Mouse (Mus musculus) heart, embryonic 16.5 days (tissue): Measurements from ENCODE around the gene Fancf. TPM values are rescaled to one million over a fixed set of nuclear protein-coding genes. Genes with fewer than 3 reads are reported as not detected.

Source experiments
- ATAC-seq: fragments of 200-750 bp; cut with Nextera tagmentation; replicated peaks from 2 replicates; pipeline ENCODE4 v1.8.0; 2017; ENCODE audit warnings: moderate number of reproducible peaks; ENCODE audit not compliant: insufficient read depth, low FRiP score; ENCODE audit errors: extremely low read depth
- H3K27ac ChIP-seq: fragments of 300-500 bp; sonication (generic); 2 replicates; pipeline ENCODE4 v1.5.1; 2014; ENCODE audit warnings: mild to moderate bottlenecking, low read length, control low read depth, moderate library complexity
- H3K27me3 ChIP-seq: fragments of 300-500 bp; sonication (generic); 2 replicates; pipeline ENCODE4 v1.6.1; 2014; ENCODE audit warnings: low read length, mixed read lengths; ENCODE audit not compliant: control insufficient read depth, insufficient read depth
- H3K36me3 ChIP-seq: fragments of 300-500 bp; sonication (generic); 2 replicates; pipeline ENCODE4 v1.6.1; 2014; ENCODE audit not compliant: control insufficient read depth, insufficient read depth
- H3K4me1 ChIP-seq: fragments of 300-500 bp; sonication (generic); 2 replicates; pipeline ENCODE4 v1.6.1; 2014; ENCODE audit warnings: low read length, mixed read lengths; ENCODE audit not compliant: control insufficient read depth, insufficient read depth
- H3K4me2 ChIP-seq: fragments of 300-500 bp; sonication (generic); 2 replicates; pipeline ENCODE4 v1.6.1; 2014; ENCODE audit warnings: low read depth, mild to moderate bottlenecking, control low read depth, low read length
- H3K4me3 ChIP-seq: fragments of 300-500 bp; sonication (generic); 2 replicates; pipeline ENCODE4 v1.5.1; 2014; ENCODE audit warnings: mild to moderate bottlenecking, control low read depth, low read length
- H3K9ac ChIP-seq: fragments of 300-500 bp; sonication (generic); 2 replicates; pipeline ENCODE4 v1.6.1; 2014; ENCODE audit warnings: low read length, control low read depth
- H3K9me3 ChIP-seq: fragments of 300-500 bp; sonication (generic); replicated peaks from 2 replicates; pipeline ENCODE4 v1.6.1; 2016; ENCODE audit warnings: low read length; ENCODE audit not compliant: control insufficient read depth
- WGBS: fragments of 180-500 bp; shearing (Covaris S2); extraction: QIAGEN DNeasy Blood & Tissue Kit; methylation state at CpG from one replicate; pipeline ENCODE4 v1.1.7; 2014; 5-methylcytosine and 5-hydroxymethylcytosine counted together
- polyA plus RNA-seq: library from polyadenylated mRNA; unstranded; fragments of >200 nt; fragmentation: Nextera tagmentation; extraction: Ambion mirVana; gene quantifications from 2 replicates; pipeline ENCODE4 v1.2.1, GENCODE M21; 2015

The Fancf gene
- polyA plus RNA-seq, 1 experiment from 2014 or later = 1.7 TPM

DNA sequence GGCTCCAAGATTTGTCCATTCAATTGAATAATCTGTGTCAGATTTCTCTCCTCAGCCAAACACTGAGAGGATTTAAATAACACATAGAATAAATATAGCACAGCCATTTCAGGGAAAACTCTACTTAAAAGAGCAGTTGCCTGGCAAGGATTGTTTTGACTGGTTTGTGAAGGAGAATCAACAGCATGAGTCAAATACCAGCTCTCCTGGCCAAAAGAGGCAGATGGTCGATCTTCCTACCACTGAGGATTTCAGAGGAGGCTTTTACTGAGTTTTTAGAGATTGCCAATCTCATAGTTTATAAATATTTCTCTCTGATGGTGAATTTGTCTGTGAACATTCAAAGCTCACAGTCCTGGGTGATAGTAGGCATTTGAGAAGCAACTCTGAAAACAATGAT is 42.2 kb downstream of the Fancf start:
- H3K4me2 ChIP-seq = no peak overlapping the region
- no peaks in the 10 kb centered on the region for H3K27me3 ChIP-seq
- H3K9ac ChIP-seq = no peak overlapping the region
- no peaks in the 10 kb centered on the region for H3K4me1 ChIP-seq
- no peak overlapping the region for H3K4me3 ChIP-seq
- ATAC-seq = no peak
- 59% methylated on average over 1 of the region's 1 CpGs for WGBS
- H3K27ac ChIP-seq = no peak overlapping the region
- H3K36me3 ChIP-seq = no peaks in the 10 kb centered on the region
- no peaks in the 10 kb centered on the region for H3K9me3 ChIP-seq

DNA sequence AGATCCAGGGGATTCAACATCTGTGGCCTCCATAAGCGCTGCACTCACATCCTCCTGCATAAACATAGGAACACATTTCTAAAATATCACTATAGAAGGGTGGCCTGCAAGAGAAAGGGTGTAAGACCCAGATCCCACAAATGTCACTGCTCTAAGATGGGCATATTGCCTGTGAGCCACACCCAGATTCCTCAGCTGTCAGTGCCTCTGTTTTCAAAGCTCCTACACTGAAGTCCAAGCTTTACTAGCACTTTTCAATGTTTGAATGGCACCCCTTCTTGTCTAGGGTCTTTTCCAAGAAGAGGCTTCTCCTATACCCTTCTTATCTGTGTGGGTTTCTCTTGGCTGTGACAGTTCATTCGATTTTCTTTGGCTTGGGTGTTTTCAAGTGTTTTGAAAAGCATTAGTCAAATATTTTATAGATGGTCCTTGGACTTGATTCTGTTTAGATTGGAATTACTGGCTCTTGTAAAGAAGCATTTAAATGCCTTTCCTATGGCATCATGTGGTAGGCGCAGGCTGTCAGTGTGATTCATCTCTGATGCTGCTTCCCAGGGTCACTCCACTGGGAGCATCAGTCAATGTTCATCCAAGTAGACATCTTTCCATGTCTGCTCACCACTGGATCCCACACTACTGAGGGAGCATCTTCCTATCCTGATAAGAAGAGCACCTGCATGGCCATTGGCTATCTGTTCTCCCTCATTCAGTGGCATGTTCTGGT is 43.7 kb downstream of the Fancf start:
- H3K4me1 ChIP-seq = no peaks in the 10 kb centered on the region
- no peak overlapping the region for H3K4me2 ChIP-seq
- no peak overlapping the region for H3K9ac ChIP-seq
- no peaks in the 10 kb centered on the region for H3K27me3 ChIP-seq
- H3K9me3 ChIP-seq = no peaks in the 10 kb centered on the region
- H3K4me3 ChIP-seq = no peak overlapping the region
- no peak for ATAC-seq
- no peak overlapping the region for H3K27ac ChIP-seq
- WGBS = 53% methylated on average over 3 of the region's 3 CpGs
- H3K36me3 ChIP-seq = no peaks in the 10 kb centered on the region

DNA sequence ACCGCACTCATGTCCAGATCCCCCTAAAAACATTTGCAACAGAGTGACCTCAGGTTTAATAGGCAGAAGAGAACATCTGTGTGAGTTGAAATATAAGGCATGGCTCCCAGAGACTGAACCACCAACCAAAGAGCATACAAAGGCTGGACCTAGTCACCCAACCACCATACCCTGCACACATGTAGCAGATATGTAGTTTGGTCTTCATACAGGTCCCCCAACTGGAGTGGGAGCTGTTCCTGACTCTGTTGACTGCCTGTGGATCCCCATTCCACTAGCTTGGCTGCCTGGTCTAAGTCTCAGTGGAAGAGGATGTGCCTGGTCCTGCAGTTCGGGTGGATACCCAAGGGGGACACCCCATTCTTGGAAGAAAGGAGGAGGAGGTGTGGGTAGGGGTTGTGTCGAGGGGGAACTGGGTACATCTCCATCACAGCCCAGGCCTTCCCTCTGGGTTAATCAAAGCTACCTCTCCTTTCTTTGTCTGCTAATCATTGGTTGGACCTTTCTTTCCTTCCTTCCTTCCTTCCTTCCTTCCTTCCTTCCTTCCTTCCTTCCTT is 45.7 kb downstream of the Fancf start:
- no peaks in the 10 kb centered on the region for H3K27me3 ChIP-seq
- H3K27ac ChIP-seq = no peak overlapping the region
- H3K4me3 ChIP-seq = no peak overlapping the region
- no peaks in the 10 kb centered on the region for H3K4me1 ChIP-seq
- H3K9ac ChIP-seq = no peak overlapping the region
- no peak overlapping the region for H3K4me2 ChIP-seq
- no peaks in the 10 kb centered on the region for H3K36me3 ChIP-seq
- no peak for ATAC-seq
- no peaks in the 10 kb centered on the region for H3K9me3 ChIP-seq
- WGBS = 65% methylated on average over 3 of the region's 3 CpGs

DNA sequence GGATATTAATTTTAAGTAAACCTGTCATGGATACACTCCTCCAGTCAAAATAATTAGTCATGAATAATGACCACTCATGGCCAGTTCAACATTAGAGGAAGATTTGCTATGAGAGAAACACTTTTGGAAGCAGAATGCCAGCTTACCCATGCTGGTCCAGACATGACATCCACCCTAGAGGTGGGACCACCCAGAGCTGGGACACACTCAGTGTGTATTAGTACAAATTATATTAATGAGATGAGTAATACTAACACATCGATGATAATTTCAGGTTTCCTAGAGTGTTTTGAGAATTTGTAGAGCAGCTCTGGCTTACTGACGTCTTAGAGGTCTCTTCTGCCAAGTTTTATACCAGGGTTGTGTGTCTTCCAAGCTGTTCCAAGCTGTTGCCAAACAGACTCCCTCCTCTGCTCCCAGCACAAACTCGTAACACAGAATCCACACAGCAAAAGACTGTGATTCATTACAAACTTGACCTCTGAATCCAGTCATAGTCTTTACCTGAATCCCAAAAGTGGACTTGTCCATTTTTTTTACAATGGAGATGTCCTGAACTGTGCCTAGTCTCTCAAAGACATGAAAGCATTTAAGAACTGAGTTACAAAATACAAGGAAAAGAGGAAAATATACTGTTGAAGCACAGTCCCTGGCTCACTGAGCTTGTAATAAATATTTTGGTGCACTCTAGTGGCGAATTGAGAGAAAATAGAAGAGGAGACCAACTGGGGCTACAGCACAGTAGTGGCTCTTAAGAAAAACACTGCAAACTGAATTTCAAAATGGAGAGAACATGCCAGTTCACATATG is 46.4 kb downstream of the Fancf start:
- WGBS = 50% methylated on average over 4 of the region's 4 CpGs
- no peak for ATAC-seq
- no peak overlapping the region for H3K4me3 ChIP-seq

More for the DNA sequence above, 46.4 kb downstream of the Fancf start:
- Histone ChIP-seq H3K4me2 (no peak overlapping the region), H3K27ac (no peak overlapping the region), H3K4me1 (no peaks in the 10 kb centered on the region), H3K9me3 (no peaks in the 10 kb centered on the region), H3K36me3 (no peaks in the 10 kb centered on the region), H3K27me3 (no peaks in the 10 kb centered on the region), H3K9ac (no peak overlapping the region)

Other genes with a start within 250 kb of the Fancf start
- gene Slc17a6, start 240.3 kb downstream of the Fancf start, polyA plus RNA-seq = 0.03 TPM in 1 of 2 replicates, not detected in the other
- 9.1 and 9.6 TPM in 2 replicates for gene Gas2, start 252 bp downstream of the Fancf start, polyA plus RNA-seq
- gene Svip, start 143.8 kb upstream of the Fancf start, polyA plus RNA-seq = 8.1 and 10.5 TPM in 2 replicates
- not detected in 2 replicates for gene 1700015G11Rik, start 153.5 kb upstream of the Fancf start, polyA plus RNA-seq